Mouse (Mus musculus) embryonic facial prominence, embryonic 12.5 days (tissue): ENCODE measurements around the gene Epb41l1. TPM values are rescaled to one million over a fixed set of nuclear protein-coding genes. Genes with fewer than 3 reads are reported as not detected.

Source experiments
- ATAC-seq: fragments of 200-750 bp; cut with Nextera tagmentation; 2 replicates; pipeline ENCODE4 v1.8.0; 2017; ENCODE audit not compliant: insufficient number of reproducible peaks, insufficient read depth, low FRiP score, low TSS enrichment
- H3K27ac ChIP-seq: fragments of 300-500 bp; sonication (generic); 2 replicates; pipeline ENCODE4 v1.5.1; 2016; ENCODE audit warnings: mild to moderate bottlenecking
- H3K27me3 ChIP-seq: fragments of 300-500 bp; sonication (generic); 2 replicates; pipeline ENCODE4 v1.6.1; 2016; ENCODE audit warnings: mild to moderate bottlenecking, moderate library complexity
- H3K36me3 ChIP-seq: fragments of 300-500 bp; sonication (generic); 2 replicates; pipeline ENCODE4 v1.6.1; 2016; ENCODE audit warnings: mild to moderate bottlenecking
- H3K4me1 ChIP-seq: fragments of 300-500 bp; sonication (generic); 2 replicates; pipeline ENCODE4 v1.6.1; 2016
- H3K4me2 ChIP-seq: fragments of 300-500 bp; sonication (generic); replicated peaks from 2 replicates; pipeline ENCODE4 v1.6.1; 2016; ENCODE audit warnings: mild to moderate bottlenecking, moderate library complexity
- H3K4me3 ChIP-seq: fragments of 300-500 bp; sonication (generic); 2 replicates; pipeline ENCODE4 v1.5.1; 2016; ENCODE audit warnings: mild to moderate bottlenecking
- H3K9ac ChIP-seq: fragments of 300-500 bp; sonication (generic); 2 replicates; pipeline ENCODE4 v1.6.1; 2016; ENCODE audit warnings: mild to moderate bottlenecking, moderate library complexity
- H3K9me3 ChIP-seq: fragments of 300-500 bp; sonication (generic); 2 replicates; pipeline ENCODE4 v1.6.1; 2016; ENCODE audit warnings: mild to moderate bottlenecking, moderate library complexity
- WGBS: fragments of 180-500 bp; shearing (Covaris S2); methylation state at CpG from one replicate; pipeline ENCODE4 v1.1.7; 2016; 5-methylcytosine and 5-hydroxymethylcytosine counted together
- polyA plus RNA-seq: library from polyadenylated mRNA; unstranded; fragments of >200 nt; fragmentation: Nextera tagmentation; extraction: Ambion mirVana; gene quantifications from 2 replicates; pipeline ENCODE4 v1.2.1, GENCODE M21; 2016

The Epb41l1 gene
- polyA plus RNA-seq, 1 experiment from 2014 or later = 3.6 TPM

- H3K4me2 ChIP-seq = no peak overlapping the region
- H3K4me3 ChIP-seq = no peak overlapping the region
- 0 out of 2 replicates have a peak, but pooled peaks cover 5% of the 10 kb centered on the region for H3K9me3 ChIP-seq
- 72% methylated on average over 9 of the region's 9 CpGs for WGBS
- no peak overlapping the region for H3K27ac ChIP-seq
- H3K4me1 ChIP-seq = peaks cover 17% of the 10 kb centered on the region
- no peak overlapping the region for H3K9ac ChIP-seq
- ATAC-seq = no peak
- H3K27me3 ChIP-seq = no peaks in the 10 kb centered on the region
- peaks cover 10% of the 10 kb centered on the region; the same call in 1 of the 2 replicates for H3K36me3 ChIP-seq
Measured at GRCm38 (mm10) chr2:156446489-156447035, 25.9 kb downstream of the Epb41l1 start.

- H3K9ac ChIP-seq = no peak overlapping the region
- H3K27ac ChIP-seq = no peak overlapping the region
- H3K27me3 ChIP-seq = no peaks in the 10 kb centered on the region
- H3K4me2 ChIP-seq = no peak overlapping the region
- 0 out of 2 replicates have a peak, but pooled peaks cover 5% of the 10 kb centered on the region for H3K9me3 ChIP-seq
- peaks cover 10% of the 10 kb centered on the region; the same call in 1 of the 2 replicates for H3K36me3 ChIP-seq
- peaks cover 9% of the 10 kb centered on the region; the same call in 1 of the 2 replicates for H3K4me1 ChIP-seq
- 12% methylated on average over 10 of the region's 10 CpGs for WGBS
- no peak overlapping the region for H3K4me3 ChIP-seq
- no peak; the same call in 1 of the 2 replicates for ATAC-seq
Measured at GRCm38 (mm10) chr2:156447413-156448295, 26.9 kb downstream of the Epb41l1 start.

GRCm38 (mm10) chr2:156451225-156452148, 30.8 kb downstream of the Epb41l1 start:
- H3K4me3 ChIP-seq = no peak overlapping the region
- peaks cover 4% of the 10 kb centered on the region; the same call in 1 of the 2 replicates for H3K4me1 ChIP-seq
- no peaks in the 10 kb centered on the region for H3K9me3 ChIP-seq
- no peaks in the 10 kb centered on the region for H3K36me3 ChIP-seq
- no peak overlapping the region for H3K9ac ChIP-seq
- H3K4me2 ChIP-seq = no peak overlapping the region
- no peak for ATAC-seq
- no peaks in the 10 kb centered on the region for H3K27me3 ChIP-seq
- no peak overlapping the region for H3K27ac ChIP-seq
- WGBS = 79% methylated on average over 13 of the region's 13 CpGs

GRCm38 (mm10) chr2:156452149-156452536, 31.4 kb downstream of the Epb41l1 start:
- Histone ChIP-seq H3K36me3 (no peaks in the 10 kb centered on the region), H3K4me3 (no peak overlapping the region), H3K4me2 (no peak overlapping the region), H3K27ac (no peak overlapping the region), H3K9me3 (no peaks in the 10 kb centered on the region), H3K4me1 (no peaks in the 10 kb centered on the region; the same call in 1 of the 2 replicates), H3K9ac (no peak overlapping the region), H3K27me3 (no peaks in the 10 kb centered on the region)
- no peak for ATAC-seq
- WGBS = 72% methylated on average over 7 of the region's 7 CpGs

- no peaks in the 10 kb centered on the region for H3K36me3 ChIP-seq
- no peak overlapping the region for H3K27ac ChIP-seq
- H3K9me3 ChIP-seq = no peaks in the 10 kb centered on the region
- ATAC-seq = no peak
- H3K4me3 ChIP-seq = no peak overlapping the region
- H3K4me1 ChIP-seq = no peaks in the 10 kb centered on the region
- H3K27me3 ChIP-seq = no peaks in the 10 kb centered on the region
- H3K9ac ChIP-seq = no peak overlapping the region
- H3K4me2 ChIP-seq = no peak overlapping the region
- WGBS = 47% methylated on average over 7 of the region's 7 CpGs
Measured at GRCm38 (mm10) chr2:156453822-156454221, 33.1 kb downstream of the Epb41l1 start.

- no peak for ATAC-seq
- Histone ChIP-seq H3K9ac (no peak overlapping the region), H3K27me3 (no peaks in the 10 kb centered on the region), H3K4me2 (no peak overlapping the region), H3K36me3 (no peaks in the 10 kb centered on the region), H3K4me3 (no peak overlapping the region), H3K4me1 (peaks cover 3% of the 10 kb centered on the region; the same call in 1 of the 2 replicates), H3K9me3 (no peaks in the 10 kb centered on the region), H3K27ac (no peak overlapping the region)
- 91% methylated on average over 9 of the region's 9 CpGs for WGBS
Measured at GRCm38 (mm10) chr2:156455508-156456108, 34.9 kb downstream of the Epb41l1 start.

- WGBS = 76% methylated on average over 14 of the region's 14 CpGs
- H3K4me3 ChIP-seq = no peak overlapping the region
Measured at GRCm38 (mm10) chr2:156456386-156457342, 36.0 kb downstream of the Epb41l1 start.

GRCm38 (mm10) chr2:156457343-156457717, 36.6 kb downstream of the Epb41l1 start:
- Histone ChIP-seq H3K36me3 (no peaks in the 10 kb centered on the region), H3K4me1 (peaks cover 6% of the 10 kb centered on the region; the same call in 1 of the 2 replicates), H3K27me3 (no peaks in the 10 kb centered on the region), H3K4me3 (no peak overlapping the region), H3K9ac (no peak overlapping the region), H3K4me2 (no peak overlapping the region), H3K27ac (no peak overlapping the region), H3K9me3 (no peaks in the 10 kb centered on the region)
- 57% methylated on average over 4 of the region's 4 CpGs for WGBS
- no peak for ATAC-seq

More at GRCm38 (mm10) chr2:156456386-156457342, 36.0 kb downstream of the Epb41l1 start:
- no peak for ATAC-seq
- H3K4me1 ChIP-seq = peaks cover 6% of the 10 kb centered on the region; the same call in 1 of the 2 replicates
- no peaks in the 10 kb centered on the region for H3K9me3 ChIP-seq
- H3K27ac ChIP-seq = no peak overlapping the region
- no peaks in the 10 kb centered on the region for H3K36me3 ChIP-seq
- no peak overlapping the region for H3K9ac ChIP-seq
- no peaks in the 10 kb centered on the region for H3K27me3 ChIP-seq
- no peak overlapping the region for H3K4me2 ChIP-seq

- H3K4me3 ChIP-seq = no peak overlapping the region
- no peak for ATAC-seq
- no peaks in the 10 kb centered on the region for H3K9me3 ChIP-seq
- no peak overlapping the region for H3K9ac ChIP-seq
- peaks cover 9% of the 10 kb centered on the region for H3K4me1 ChIP-seq
- no peak overlapping the region for H3K27ac ChIP-seq
- H3K27me3 ChIP-seq = no peaks in the 10 kb centered on the region
- no peaks in the 10 kb centered on the region for H3K36me3 ChIP-seq
- 18% methylated on average over 14 of the region's 14 CpGs for WGBS
- H3K4me2 ChIP-seq = peak overlapping the region; percentile 7; the same call in 1 of the 2 replicates
Measured at GRCm38 (mm10) chr2:156460470-156460869, 39.8 kb downstream of the Epb41l1 start.
